Mouse (Mus musculus): ENCODE results near the gene Vps8.

GRCm38 (mm10) chr16:21449890-21450289, 27.0 kb downstream of the Vps8 start:
- TF ChIP-seq CTCF (IDR thresholded peaks at IDR 0.05; ENCODE audit: low read depth, low read length) = no peak
- TF ChIP-seq GATA1 (IDR thresholded peaks at IDR 0.05; ENCODE audit: borderline replicate concordance, low read length) = no peak
